Mouse (Mus musculus) monocyte, adult 59 days (primary cell): ENCODE results near the gene Epm2a. TPM values are rescaled to one million over a fixed set of nuclear protein-coding genes. Genes with fewer than 3 reads are reported as not detected.

ENCODE experiments used
- total RNA-seq, 2 experiments: library from RNA; stranded (reverse); gene quantifications; one replicate each; pipeline ENCODE4 v1.2.4; 2023

The Epm2a gene
- total RNA-seq, result 1 to 10 TPM; 2.4 to 3.9 TPM

DNA sequence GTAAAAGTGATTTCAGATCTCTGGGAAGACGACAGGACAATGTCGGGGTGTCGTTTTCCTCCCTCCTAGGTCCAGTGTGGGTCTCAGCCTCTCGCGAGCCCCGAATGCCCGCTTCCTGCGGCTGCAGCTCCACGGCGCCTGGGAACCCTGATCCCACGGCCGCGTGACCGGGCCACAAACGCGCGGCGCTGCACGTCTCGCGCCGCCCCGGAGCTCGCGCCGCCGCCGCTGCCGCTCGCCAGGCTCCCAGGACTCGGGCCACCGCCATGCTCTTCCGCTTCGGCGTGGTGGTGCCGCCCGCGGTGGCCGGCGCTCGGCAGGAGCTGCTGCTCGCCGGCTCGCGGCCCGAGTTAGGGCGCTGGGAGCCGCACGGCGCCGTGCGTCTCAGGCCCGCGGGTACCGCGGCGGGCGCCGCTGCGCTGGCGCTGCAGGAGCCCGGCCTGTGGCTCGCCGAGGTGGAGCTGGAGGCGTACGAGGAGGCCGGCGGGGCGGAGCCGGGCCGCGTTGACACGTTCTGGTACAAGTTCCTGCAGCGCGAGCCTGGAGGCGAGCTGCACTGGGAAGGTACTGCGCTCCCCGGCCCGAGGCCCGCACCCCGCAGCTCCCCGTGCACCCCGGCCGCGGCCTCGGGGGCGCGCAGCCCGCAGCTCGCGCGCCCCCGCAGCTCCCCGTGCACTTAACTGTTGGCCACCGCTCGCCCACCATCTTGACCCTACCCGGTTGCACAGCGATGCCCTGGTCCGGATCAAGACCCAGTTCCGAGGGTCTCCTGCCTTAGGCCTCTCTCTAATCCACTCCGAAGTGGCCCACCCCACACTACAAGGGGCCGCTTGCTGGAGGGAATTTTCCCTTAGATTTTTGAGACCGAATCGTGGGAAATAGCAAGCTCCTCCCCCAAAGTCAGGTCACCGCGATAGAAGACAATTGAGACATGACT, at the start of gene Epm2a:
Epm2a (plus strand) TSS at position 200 of the 937 bp plus-strand sequence.

Other genes with a start within 250 kb of the Epm2a start
- 10 to 100 TPM; 19.1 to 25.4 TPM for gene Shprh, start 194.0 kb upstream of the Epm2a start, total RNA-seq
- 10 to 100 TPM; 29.8 to 33.1 TPM for gene Fbxo30, start 62.1 kb upstream of the Epm2a start, total RNA-seq